8 mouse cellular contexts compared by ENCODE assay signal in genomic region chr2:166805250-166806172, GRCm38 (mm10). TPM values are rescaled to one million over a fixed set of nuclear protein-coding genes. Genes with fewer than 3 reads are reported as not detected.
DNase-seq lines count a peak whose midpoint lies in the region; ATAC-seq and TF ChIP-seq lines count a peak whose summit lies in the region.

TSS of gene Arfgef2 (plus strand) at chr2:166805588.

- H3K27ac ChIP-seq in lung, embryonic 14.5 days (ENCODE audit: low read depth): peak within 1 kb of the TSS; percentile 84

- H3K4me3 ChIP-seq in lung, embryonic 14.5 days (ENCODE audit: low read depth, low read length): peak within 1 kb of the TSS; percentile 88

- H3K27me3 ChIP-seq in lung, embryonic 14.5 days (ENCODE audit: insufficient read depth, low read length): no peaks in the 10 kb centered on the region

- H3K9me3 ChIP-seq in lung, embryonic 14.5 days (ENCODE audit: low read depth, low read length): no peaks in the 10 kb centered on the region

- ATAC-seq in lung, embryonic 14.5 days (ENCODE audit: insufficient read depth): peak; percentile 92
- peak; percentile 81 for ATAC-seq in neutrophil, adult 5-6 weeks (ENCODE audit: extremely low read depth, insufficient number of reproducible peaks, low FRiP score, poor library complexity, severe bottlenecking)

- peaks cover 7% of the 10 kb centered on the region for H3K4me1 ChIP-seq in lung, embryonic 14.5 days (ENCODE audit: insufficient read depth)

- TF ChIP-seq CTCF in lung, embryonic 14.5 days (IDR thresholded peaks at IDR 0.05; ENCODE audit: low read depth): no peak

- WGBS in lung, embryonic 14.5 days: under 1% methylated on average over 70 of the region's 76 CpGs

- H3K4me2 ChIP-seq in lung, embryonic 14.5 days: peak within 1 kb of the TSS; percentile 90

- H3K36me3 ChIP-seq in lung, embryonic 14.5 days (ENCODE audit: insufficient read depth): no peaks in the 10 kb centered on the region

- DNase-seq in MEL-GATA-1-ER (ENCODE audit: extremely low read depth, low read depth): peak; percentile 60
- peak; percentile 87 for DNase-seq in cerebellum, adult 8-10 months
- DNase-seq in forelimb bud, embryonic 11.5 days (ENCODE audit: low read depth, low spot score): peak; percentile 88
- peak; percentile 92 for DNase-seq in heart, postnatal 4 days
- peak; percentile 78 to 82 for DNase-seq in layer of hippocampus, adult 8-10 months (ENCODE audit: low spot score in 2 of 2)
- DNase-seq in lung, embryonic 14.5 days: peak; percentile 92
- peak; percentile 92 for DNase-seq in testis, postnatal 14 days (ENCODE audit: low spot score)

- H3K9ac ChIP-seq in lung, embryonic 14.5 days: peak within 1 kb of the TSS; percentile 76

RNA-seq across cellular contexts. Expression of gene Arfgef2, which starts in this region (rescaled TPM):
- 10 to 100 TPM; 39.7 to 42.3 TPM for total RNA-seq in heart, postnatal 4 days (2021)
- 10 to 100 TPM; 53.3 to 68.8 (median 61.6) TPM for total RNA-seq in layer of hippocampus, adult 8-10 months (2022)
- 6.3 and 6.9 TPM in 2 replicates for polyA plus RNA-seq in lung, embryonic 14.5 days (2014; fragmentation: Nextera tagmentation; extraction: Ambion mirVana)
- total RNA-seq in neutrophil, adult 5-6 weeks (2017): 33.4 and 35.9 TPM in 2 replicates

Comparison
In these comparisons a context has a peak if more than half of its experiments do, and no peak if none do; other contexts are left out.
1. Peak in every context shown above with its lines: DNase-seq, ATAC-seq, H3K4me3 ChIP-seq and H3K27ac ChIP-seq.